Mouse (Mus musculus) megakaryocyte, embryonic 14.5 days (primary cell): ENCODE results near the gene Pycr1.

Experiments
- FLI1 ChIP-seq: IDR thresholded peaks from 2 replicates; pipeline ENCODE4 v1.6.1; 2012; ENCODE audit warnings: low read length, inconsistent platforms, mixed read lengths
- GATA1 ChIP-seq: IDR thresholded peaks from 3 replicates; pipeline ENCODE4 v1.6.1; 2012; ENCODE audit warnings: mixed read lengths, low read length, inconsistent platforms, borderline replicate concordance

- TF ChIP-seq GATA1 = no peak
- TF ChIP-seq FLI1 = no peak
These were observed 19.2 kb upstream of the Pycr1 start for GRCm38 (mm10) chr11:120662759-120663158.
